Mouse (Mus musculus): Measurements from ENCODE around the gene Gm49510. TPM values are rescaled to one million over a fixed set of nuclear protein-coding genes. Genes with fewer than 3 reads are reported as not detected.

The Gm49510 gene
- polyA plus RNA-seq, 1 experiment from 2014 or later, result not detected

DNA sequence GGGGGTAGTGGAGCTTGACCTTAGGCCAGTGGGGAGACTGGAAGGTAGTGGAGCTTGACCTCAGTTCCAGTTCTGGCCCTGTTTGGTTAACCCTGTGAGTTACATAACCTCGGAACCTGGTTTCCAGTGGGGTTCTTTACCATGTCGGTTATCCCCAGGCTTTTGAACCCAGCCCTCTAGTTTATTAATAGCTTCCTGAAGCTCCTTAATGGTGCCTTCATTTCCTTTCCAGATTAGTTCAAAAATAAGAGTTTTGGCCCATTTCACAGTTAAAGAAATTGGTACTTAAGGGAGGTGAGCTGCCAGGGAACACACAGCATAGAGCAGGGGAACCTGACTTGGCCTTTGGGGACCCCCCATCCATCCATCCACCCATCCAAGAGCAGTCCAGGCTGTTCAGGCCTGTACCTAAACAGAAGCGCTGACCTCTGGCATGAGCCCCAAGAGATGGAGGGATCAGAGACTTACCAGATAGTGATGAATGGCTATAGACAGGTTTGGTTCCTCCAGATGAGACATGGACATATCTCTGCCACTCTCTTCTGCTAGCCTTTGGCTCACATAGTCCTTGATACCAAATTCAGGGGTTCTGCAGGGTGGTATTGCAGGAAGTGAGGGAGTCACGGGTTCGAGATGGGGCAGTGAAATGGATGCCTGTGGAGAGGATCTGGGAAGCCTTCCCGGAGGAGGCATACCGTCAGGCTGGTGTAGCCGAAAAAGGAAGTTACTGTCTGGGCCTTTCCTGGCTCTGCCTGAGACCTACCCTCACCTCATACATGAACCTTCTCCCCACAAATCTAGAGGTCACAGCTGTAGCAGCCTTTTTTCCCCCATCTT, 15.6 kb downstream of the Gm49510 start:
- Histone ChIP-seq H3K9ac (replicated peaks; ENCODE audit: low read depth, low read length) (peak overlapping the region; percentile 74), H3K4me3 (ENCODE audit: low read depth, low read length) (peak overlapping the region; percentile 70), H3K4me2 (replicated peaks; ENCODE audit: low read depth, low read length) (peak overlapping the region; percentile 97), H3K9me3 (ENCODE audit: control insufficient read depth, low read depth, low read length) (no peaks in the 10 kb centered on the region), H3K4me1 (ENCODE audit: control insufficient read depth, insufficient read depth, low read length) (peaks cover 19% of the 10 kb centered on the region), H3K36me3 (ENCODE audit: control insufficient read depth, insufficient read depth, low read length) (peaks cover 30% of the 10 kb centered on the region), H3K27ac (ENCODE audit: low read length) (no peak overlapping the region), H3K27me3 (ENCODE audit: control insufficient read depth, insufficient read depth, low read length) (no peaks in the 10 kb centered on the region)
- ATAC-seq (ENCODE audit: insufficient number of reproducible peaks, insufficient read depth, low FRiP score, low read depth), result no peak
- 48% methylated on average over 8 of the region's 8 CpGs for WGBS

DNA sequence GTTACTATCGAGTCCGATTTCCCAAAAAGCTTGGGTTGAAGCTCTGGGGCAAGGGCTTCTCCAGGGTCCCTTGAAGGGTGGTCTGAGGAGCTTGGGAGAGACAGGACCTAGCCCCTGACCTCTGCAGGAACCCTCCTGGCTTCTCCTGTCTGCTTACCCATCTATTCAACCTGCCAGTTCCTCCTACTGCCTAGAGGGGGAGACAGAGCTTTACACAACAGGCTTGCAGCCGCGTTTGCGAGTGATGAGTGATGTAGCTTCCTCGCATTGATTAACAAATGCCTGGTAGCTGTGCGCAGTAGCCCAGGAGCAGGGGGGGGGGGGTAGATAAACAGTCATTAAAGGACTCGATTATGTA, 16.2 kb downstream of the Gm49510 start:
- peak overlapping the region; percentile 97 for H3K4me2 ChIP-seq (replicated peaks; ENCODE audit: low read depth, low read length)
- H3K27me3 ChIP-seq (ENCODE audit: control insufficient read depth, insufficient read depth, low read length), result no peaks in the 10 kb centered on the region
- H3K4me1 ChIP-seq (ENCODE audit: control insufficient read depth, insufficient read depth, low read length), result peaks cover 19% of the 10 kb centered on the region
- peak overlapping the region; percentile 15; the same call in 1 of the 2 replicates for H3K4me3 ChIP-seq (ENCODE audit: low read depth, low read length)
- H3K36me3 ChIP-seq (ENCODE audit: control insufficient read depth, insufficient read depth, low read length), result peaks cover 24% of the 10 kb centered on the region
- 6% methylated on average over 8 of the region's 8 CpGs for WGBS
- no peak overlapping the region; the same call in 1 of the 2 replicates for H3K9ac ChIP-seq (replicated peaks; ENCODE audit: low read depth, low read length)
- ATAC-seq (ENCODE audit: insufficient number of reproducible peaks, insufficient read depth, low FRiP score, low read depth), result 0 out of 2 replicates have a peak, but pooled peaks have one; percentile 3
- no peak overlapping the region for H3K27ac ChIP-seq (ENCODE audit: low read length)
- H3K9me3 ChIP-seq (ENCODE audit: control insufficient read depth, low read depth, low read length), result no peaks in the 10 kb centered on the region

DNA sequence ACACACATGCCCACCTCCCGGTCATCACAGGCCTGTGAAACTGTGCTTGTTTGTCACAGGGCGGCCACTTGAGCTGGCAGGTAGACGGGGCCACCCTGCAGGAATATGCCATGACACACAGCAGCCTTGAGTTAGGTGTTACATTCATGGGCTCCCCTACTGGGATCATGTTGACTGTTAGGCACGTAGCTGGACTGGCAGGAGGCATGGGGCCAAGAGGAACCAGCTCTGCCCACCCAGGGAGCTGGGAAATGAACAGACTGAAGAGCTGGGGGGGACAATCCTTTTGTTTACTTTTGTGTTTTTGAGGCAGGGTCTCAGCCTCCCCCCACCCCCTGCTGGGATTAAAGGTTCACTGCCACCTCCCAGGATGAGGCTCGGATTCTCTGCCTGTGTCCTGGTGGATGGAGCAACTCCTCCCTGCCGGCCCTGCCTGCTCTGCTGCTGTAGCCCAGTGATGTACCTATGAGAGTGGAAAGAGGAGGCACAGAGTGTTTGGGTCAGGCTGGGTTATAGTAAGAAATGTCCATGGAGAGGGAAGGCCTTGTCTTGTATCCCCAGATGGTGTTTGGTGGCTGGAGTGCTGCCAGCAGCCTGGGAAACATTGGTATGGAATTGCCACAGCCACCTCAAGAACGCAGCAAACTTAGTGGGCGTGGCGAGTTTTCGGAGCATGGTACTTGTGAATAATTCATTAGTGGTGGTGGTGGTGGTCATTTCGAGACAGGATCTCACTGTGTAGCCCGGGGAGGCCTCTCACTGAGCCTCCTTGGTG, 16.8 kb downstream of the Gm49510 start:
- 67% methylated on average over 12 of the region's 12 CpGs for WGBS

DNA sequence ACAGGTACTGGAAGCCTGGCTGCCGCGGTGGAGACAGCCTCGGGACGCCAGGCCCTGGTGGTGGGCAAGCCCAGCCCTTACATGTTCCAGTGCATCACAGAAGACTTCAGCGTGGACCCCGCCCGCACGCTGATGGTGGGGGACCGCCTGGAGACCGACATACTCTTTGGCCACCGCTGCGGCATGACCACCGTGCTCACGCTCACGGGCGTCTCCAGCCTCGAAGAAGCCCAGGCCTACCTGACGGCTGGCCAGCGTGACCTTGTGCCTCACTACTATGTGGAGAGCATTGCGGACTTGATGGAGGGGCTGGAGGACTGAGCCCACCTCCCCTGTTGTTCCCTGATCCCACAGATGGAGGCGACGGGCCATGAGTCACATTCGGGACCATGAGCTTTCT, 18.7 kb downstream of the Gm49510 start:
- H3K4me3 ChIP-seq (ENCODE audit: low read depth, low read length), result no peak overlapping the region
- no peak overlapping the region for H3K4me2 ChIP-seq (replicated peaks; ENCODE audit: low read depth, low read length)
- no peaks in the 10 kb centered on the region for H3K9me3 ChIP-seq (ENCODE audit: control insufficient read depth, low read depth, low read length)
- H3K9ac ChIP-seq (replicated peaks; ENCODE audit: low read depth, low read length), result no peak overlapping the region
- peaks cover 13% of the 10 kb centered on the region for H3K36me3 ChIP-seq (ENCODE audit: control insufficient read depth, insufficient read depth, low read length)
- no peaks in the 10 kb centered on the region for H3K27me3 ChIP-seq (ENCODE audit: control insufficient read depth, insufficient read depth, low read length)
- no peak for ATAC-seq (ENCODE audit: insufficient number of reproducible peaks, insufficient read depth, low FRiP score, low read depth)
- H3K27ac ChIP-seq (ENCODE audit: low read length), result no peak overlapping the region
- 86% methylated on average over 23 of the region's 23 CpGs for WGBS
- H3K4me1 ChIP-seq (ENCODE audit: control insufficient read depth, insufficient read depth, low read length), result peaks cover 19% of the 10 kb centered on the region

More for the DNA sequence above, 16.8 kb downstream of the Gm49510 start:
- H3K9ac ChIP-seq (replicated peaks; ENCODE audit: low read depth, low read length), result no peak overlapping the region; the same call in 1 of the 2 replicates
- peaks cover 19% of the 10 kb centered on the region for H3K4me1 ChIP-seq (ENCODE audit: control insufficient read depth, insufficient read depth, low read length)
- no peak overlapping the region for H3K27ac ChIP-seq (ENCODE audit: low read length)
- H3K9me3 ChIP-seq (ENCODE audit: control insufficient read depth, low read depth, low read length), result no peaks in the 10 kb centered on the region
- H3K4me3 ChIP-seq (ENCODE audit: low read depth, low read length), result peak overlapping the region; percentile 15; the same call in 1 of the 2 replicates
- H3K4me2 ChIP-seq (replicated peaks; ENCODE audit: low read depth, low read length), result peak overlapping the region; percentile 97
- no peaks in the 10 kb centered on the region for H3K27me3 ChIP-seq (ENCODE audit: control insufficient read depth, insufficient read depth, low read length)
- H3K36me3 ChIP-seq (ENCODE audit: control insufficient read depth, insufficient read depth, low read length), result peaks cover 18% of the 10 kb centered on the region
- no peak for ATAC-seq (ENCODE audit: insufficient number of reproducible peaks, insufficient read depth, low FRiP score, low read depth)

DNA sequence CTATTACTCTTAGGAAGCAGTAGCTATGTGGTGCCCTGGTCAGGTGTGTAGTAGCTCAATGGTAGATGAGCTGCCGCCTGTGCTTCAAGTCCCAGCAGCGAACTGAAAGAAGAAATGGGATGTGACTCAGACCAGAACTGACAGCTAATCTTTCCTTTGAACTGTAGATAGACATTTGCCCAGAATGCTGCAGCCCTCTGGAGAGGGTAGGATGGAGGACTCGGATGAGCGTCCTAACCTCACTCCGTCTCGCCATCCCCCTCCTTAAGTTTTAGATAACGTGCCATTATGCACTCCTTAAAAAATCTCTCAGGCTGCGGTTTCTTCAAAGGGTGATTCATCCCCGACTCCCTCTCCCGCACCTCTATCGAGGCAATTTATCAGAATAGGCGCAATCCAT, 20.4 kb downstream of the Gm49510 start:
- Histone ChIP-seq H3K9ac (replicated peaks; ENCODE audit: low read depth, low read length) (no peak overlapping the region), H3K4me3 (ENCODE audit: low read depth, low read length) (no peak overlapping the region), H3K27ac (ENCODE audit: low read length) (no peak overlapping the region), H3K27me3 (ENCODE audit: control insufficient read depth, insufficient read depth, low read length) (no peaks in the 10 kb centered on the region), H3K36me3 (ENCODE audit: control insufficient read depth, insufficient read depth, low read length) (peaks cover 13% of the 10 kb centered on the region), H3K4me1 (ENCODE audit: control insufficient read depth, insufficient read depth, low read length) (peaks cover 15% of the 10 kb centered on the region), H3K4me2 (replicated peaks; ENCODE audit: low read depth, low read length) (no peak overlapping the region), H3K9me3 (ENCODE audit: control insufficient read depth, low read depth, low read length) (no peaks in the 10 kb centered on the region)
- ATAC-seq (ENCODE audit: insufficient number of reproducible peaks, insufficient read depth, low FRiP score, low read depth), result no peak
- 56% methylated on average over 12 of the region's 12 CpGs for WGBS

DNA sequence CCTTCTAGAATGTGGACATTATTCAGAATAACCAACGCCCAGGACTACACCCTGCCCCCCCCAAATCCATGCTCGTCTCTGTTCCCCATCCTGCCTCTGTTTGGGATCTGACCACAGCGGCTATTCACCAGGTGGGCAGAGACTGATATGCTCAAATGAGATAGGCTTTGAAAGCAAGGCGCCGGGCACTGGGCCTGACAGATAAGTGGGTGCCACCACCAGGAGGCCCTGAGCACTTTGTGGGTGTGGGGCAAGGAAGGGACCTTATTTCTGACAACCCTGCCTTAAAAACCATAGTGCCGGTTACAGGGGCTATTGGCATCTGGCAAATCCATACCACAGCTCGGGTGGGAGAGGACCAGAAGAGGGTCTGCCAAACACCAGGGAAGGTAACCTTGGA, 23.2 kb downstream of the Gm49510 start:
- Histone ChIP-seq H3K4me3 (ENCODE audit: low read depth, low read length) (no peak overlapping the region), H3K27ac (ENCODE audit: low read length) (no peak overlapping the region), H3K4me1 (ENCODE audit: control insufficient read depth, insufficient read depth, low read length) (peaks cover 14% of the 10 kb centered on the region), H3K9ac (replicated peaks; ENCODE audit: low read depth, low read length) (no peak overlapping the region), H3K27me3 (ENCODE audit: control insufficient read depth, insufficient read depth, low read length) (no peaks in the 10 kb centered on the region), H3K36me3 (ENCODE audit: control insufficient read depth, insufficient read depth, low read length) (peaks cover 13% of the 10 kb centered on the region), H3K9me3 (ENCODE audit: control insufficient read depth, low read depth, low read length) (no peaks in the 10 kb centered on the region), H3K4me2 (replicated peaks; ENCODE audit: low read depth, low read length) (no peak overlapping the region)
- no peak for ATAC-seq (ENCODE audit: insufficient number of reproducible peaks, insufficient read depth, low FRiP score, low read depth)
- 82% methylated on average over 7 of the region's 7 CpGs for WGBS

DNA sequence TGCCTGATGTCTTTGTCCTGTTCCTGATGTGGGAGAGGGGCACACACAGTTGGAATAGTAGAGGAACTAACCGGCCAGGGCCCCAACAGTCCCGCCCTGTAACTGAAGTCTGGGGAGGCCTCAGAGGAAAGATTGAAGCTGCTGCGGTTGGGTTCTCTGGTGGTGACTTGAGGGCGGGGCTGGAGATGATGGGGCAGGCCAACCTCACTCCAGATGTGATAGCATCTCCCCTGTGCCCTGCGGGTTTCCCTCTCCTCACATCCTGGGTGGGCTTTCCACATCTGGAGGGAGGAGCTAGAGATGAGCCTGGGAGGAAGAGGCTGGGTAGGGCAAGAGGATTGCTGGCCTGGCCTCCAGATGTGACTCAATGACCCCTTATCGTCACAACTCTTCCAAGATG, 24.1 kb downstream of the Gm49510 start:
- H3K27ac ChIP-seq (ENCODE audit: low read length), result no peak overlapping the region
- peaks cover 18% of the 10 kb centered on the region for H3K4me1 ChIP-seq (ENCODE audit: control insufficient read depth, insufficient read depth, low read length)
- H3K27me3 ChIP-seq (ENCODE audit: control insufficient read depth, insufficient read depth, low read length), result no peaks in the 10 kb centered on the region
- no peak overlapping the region for H3K4me2 ChIP-seq (replicated peaks; ENCODE audit: low read depth, low read length)
- H3K4me3 ChIP-seq (ENCODE audit: low read depth, low read length), result no peak overlapping the region
- H3K9ac ChIP-seq (replicated peaks; ENCODE audit: low read depth, low read length), result no peak overlapping the region
- no peaks in the 10 kb centered on the region for H3K9me3 ChIP-seq (ENCODE audit: control insufficient read depth, low read depth, low read length)
- 66% methylated on average over 6 of the region's 6 CpGs for WGBS
- H3K36me3 ChIP-seq (ENCODE audit: control insufficient read depth, insufficient read depth, low read length), result 0 out of 2 replicates have a peak, but pooled peaks cover 9% of the 10 kb centered on the region
- no peak for ATAC-seq (ENCODE audit: insufficient number of reproducible peaks, insufficient read depth, low FRiP score, low read depth)

DNA sequence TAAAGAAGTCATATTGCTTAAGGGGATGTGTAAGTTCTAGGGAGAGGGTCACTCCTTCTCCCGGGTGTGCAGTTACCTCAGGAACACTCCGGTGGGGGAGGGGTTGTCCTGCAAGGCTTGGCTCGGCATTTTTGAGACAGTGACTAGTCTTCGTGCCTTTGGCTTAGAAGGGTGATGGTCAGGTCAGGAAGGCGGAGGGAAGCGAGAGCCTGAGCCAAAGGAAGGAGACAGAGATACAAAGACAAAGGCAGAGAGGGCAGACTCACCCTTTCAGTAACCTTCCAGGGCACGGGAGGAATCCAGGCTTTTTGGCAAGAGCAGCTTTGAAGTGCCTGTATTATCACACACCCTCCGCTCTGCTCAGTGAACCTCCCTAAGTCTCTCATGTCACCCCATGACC, 25.7 kb downstream of the Gm49510 start:
- H3K4me1 ChIP-seq (ENCODE audit: control insufficient read depth, insufficient read depth, low read length), result peaks cover 19% of the 10 kb centered on the region
- no peak for ATAC-seq (ENCODE audit: insufficient number of reproducible peaks, insufficient read depth, low FRiP score, low read depth)
- no peaks in the 10 kb centered on the region for H3K9me3 ChIP-seq (ENCODE audit: control insufficient read depth, low read depth, low read length)
- peaks cover 11% of the 10 kb centered on the region for H3K36me3 ChIP-seq (ENCODE audit: control insufficient read depth, insufficient read depth, low read length)
- no peaks in the 10 kb centered on the region for H3K27me3 ChIP-seq (ENCODE audit: control insufficient read depth, insufficient read depth, low read length)
- no peak overlapping the region for H3K4me2 ChIP-seq (replicated peaks; ENCODE audit: low read depth, low read length)
- WGBS, result 33% methylated on average over 8 of the region's 8 CpGs
- H3K27ac ChIP-seq (ENCODE audit: low read length), result peak overlapping the region; percentile 98
- no peak overlapping the region for H3K4me3 ChIP-seq (ENCODE audit: low read depth, low read length)
- H3K9ac ChIP-seq (replicated peaks; ENCODE audit: low read depth, low read length), result no peak overlapping the region
